Mouse (Mus musculus) heart, embryonic 11.5 days (tissue): ENCODE measurements around the gene Speer4d. TPM values are rescaled to one million over a fixed set of nuclear protein-coding genes. Genes with fewer than 3 reads are reported as not detected.
"Not testable (repeated sequence)": the region's sequence is repeated elsewhere in the genome, so short reads cannot be mapped to it uniquely, and the experiment has no call there.

Source experiments
- ATAC-seq: fragments of 200-750 bp; cut with Nextera tagmentation; replicated peaks from 2 replicates; pipeline ENCODE4 v1.8.0; 2017; ENCODE audit warnings: moderate library complexity; ENCODE audit not compliant: insufficient number of reproducible peaks, low FRiP score, low TSS enrichment
- H3K27ac ChIP-seq: fragments of 300-500 bp; sonication (generic); 2 replicates; pipeline ENCODE4 v1.5.1; 2014; ENCODE audit warnings: mild to moderate bottlenecking, low read depth, low read length
- H3K27me3 ChIP-seq: fragments of 300-500 bp; sonication (generic); 2 replicates; pipeline ENCODE4 v1.6.1; 2014; ENCODE audit warnings: mild to moderate bottlenecking, low read length, mixed read lengths; ENCODE audit not compliant: control insufficient read depth, insufficient read depth
- H3K36me3 ChIP-seq: fragments of 300-500 bp; sonication (generic); 2 replicates; pipeline ENCODE4 v1.6.1; 2014; ENCODE audit warnings: mild to moderate bottlenecking, low read length, moderate library complexity, mixed read lengths; ENCODE audit not compliant: control insufficient read depth, insufficient read depth
- H3K4me1 ChIP-seq: fragments of 300-500 bp; sonication (generic); 2 replicates; pipeline ENCODE4 v1.6.1; 2014; ENCODE audit warnings: low read length; ENCODE audit not compliant: control insufficient read depth, insufficient read depth
- H3K4me2 ChIP-seq: fragments of 300-500 bp; sonication (generic); 2 replicates; pipeline ENCODE4 v1.6.1; 2014; ENCODE audit warnings: mild to moderate bottlenecking, moderate library complexity
- H3K4me3 ChIP-seq: fragments of 300-500 bp; sonication (generic); 2 replicates; pipeline ENCODE4 v1.5.1; 2014; ENCODE audit warnings: low read depth, low read length
- H3K9ac ChIP-seq: fragments of 300-500 bp; sonication (generic); 2 replicates; pipeline ENCODE4 v1.6.1; 2014; ENCODE audit warnings: mild to moderate bottlenecking, low read depth, low read length, moderate library complexity
- H3K9me3 ChIP-seq: fragments of 300-500 bp; sonication (generic); replicated peaks from 2 replicates; pipeline ENCODE4 v1.6.1; 2016; ENCODE audit warnings: low read length; ENCODE audit not compliant: control insufficient read depth
- WGBS: fragments of 180-500 bp; shearing (Covaris S2); extraction: QIAGEN DNeasy Blood & Tissue Kit; methylation state at CpG from one replicate; pipeline ENCODE4 v1.1.7; 2014; ENCODE audit not compliant: insufficient replicate concordance; 5-methylcytosine and 5-hydroxymethylcytosine counted together
- polyA plus RNA-seq: library from polyadenylated mRNA; unstranded; fragments of >200 nt; fragmentation: Nextera tagmentation; extraction: Ambion mirVana; gene quantifications from 2 replicates; pipeline ENCODE4 v1.2.1, GENCODE M21; 2014

Gene Speer4d
- not detected in 2 replicates for polyA plus RNA-seq

- WGBS: 47% methylated on average over 1 of the region's 1 CpGs
- H3K9ac ChIP-seq: not testable (repeated sequence)
These were observed at the start of gene Speer4d for GRCm38 (mm10) chr5:15618764-15619163. Speer4d (plus strand) TSS chr5:15619064.

GRCm38 (mm10) chr5:15573735-15574134 is 45.1 kb upstream of the Speer4d start:
- H3K4me2 ChIP-seq, H3K9me3 ChIP-seq, H3K36me3 ChIP-seq, H3K4me3 ChIP-seq, H3K9ac ChIP-seq, H3K4me1 ChIP-seq, ATAC-seq, H3K27ac ChIP-seq, H3K27me3 ChIP-seq: not testable (repeated sequence)

More at GRCm38 (mm10) chr5:15618764-15619163, at the start of gene Speer4d:
- ATAC-seq, H3K4me2 ChIP-seq, H3K4me1 ChIP-seq, H3K36me3 ChIP-seq, H3K27me3 ChIP-seq, H3K4me3 ChIP-seq, H3K9me3 ChIP-seq, H3K27ac ChIP-seq: not testable (repeated sequence)

- H3K9ac ChIP-seq, H3K4me2 ChIP-seq, H3K27me3 ChIP-seq, H3K4me1 ChIP-seq, H3K9me3 ChIP-seq, H3K27ac ChIP-seq, H3K4me3 ChIP-seq, ATAC-seq, H3K36me3 ChIP-seq: not testable (repeated sequence)
- WGBS: no CpG with 5 or more reads among the region's 1 CpGs
These were observed 41.8 kb upstream of the Speer4d start, which contains the start of gene Gm21083 for GRCm38 (mm10) chr5:15577033-15577432. Gm21083 (plus strand) TSS chr5:15577333.

GRCm38 (mm10) chr5:15586351-15586750 is 32.5 kb upstream of the Speer4d start:
- H3K4me1 ChIP-seq, H3K27ac ChIP-seq, ATAC-seq, H3K4me2 ChIP-seq, H3K9ac ChIP-seq, H3K27me3 ChIP-seq, H3K9me3 ChIP-seq, H3K36me3 ChIP-seq, H3K4me3 ChIP-seq: not testable (repeated sequence)

- H3K27me3 ChIP-seq, H3K4me1 ChIP-seq, ATAC-seq, H3K9ac ChIP-seq, H3K4me3 ChIP-seq, H3K4me2 ChIP-seq, H3K27ac ChIP-seq, H3K36me3 ChIP-seq, H3K9me3 ChIP-seq: not testable (repeated sequence)
- 28% methylated on average over 6 of the region's 6 CpGs for WGBS
These were observed 30.6 kb upstream of the Speer4d start for GRCm38 (mm10) chr5:15588291-15588690.

GRCm38 (mm10) chr5:15590635-15591034 is 28.2 kb upstream of the Speer4d start:
- WGBS: 51% methylated on average over 5 of the region's 5 CpGs
- H3K27ac ChIP-seq, H3K36me3 ChIP-seq, H3K4me2 ChIP-seq, H3K9me3 ChIP-seq, H3K4me1 ChIP-seq, H3K4me3 ChIP-seq, H3K27me3 ChIP-seq, H3K9ac ChIP-seq: not testable (repeated sequence)
- peak; percentile 75; the same call in 1 of the 2 replicates for ATAC-seq

- H3K27me3 ChIP-seq, H3K9ac ChIP-seq, H3K4me3 ChIP-seq, H3K36me3 ChIP-seq, H3K4me1 ChIP-seq, H3K4me2 ChIP-seq, H3K9me3 ChIP-seq, H3K27ac ChIP-seq: not testable (repeated sequence)
- WGBS: 63% methylated on average over 2 of the region's 2 CpGs
- peak; percentile 76 for ATAC-seq
These were observed 27.3 kb upstream of the Speer4d start for GRCm38 (mm10) chr5:15591577-15591976.

- not testable (repeated sequence) for H3K27me3 ChIP-seq, ATAC-seq, H3K4me3 ChIP-seq, H3K4me2 ChIP-seq, H3K9ac ChIP-seq, H3K27ac ChIP-seq, H3K36me3 ChIP-seq, H3K9me3 ChIP-seq, H3K4me1 ChIP-seq
These were observed 20.0 kb upstream of the Speer4d start for GRCm38 (mm10) chr5:15598831-15599230.

- not testable (repeated sequence) for H3K4me2 ChIP-seq, H3K4me3 ChIP-seq, H3K27ac ChIP-seq, H3K27me3 ChIP-seq, ATAC-seq, H3K9me3 ChIP-seq, H3K9ac ChIP-seq, H3K4me1 ChIP-seq, H3K36me3 ChIP-seq
- WGBS: 36% methylated on average over 4 of the region's 4 CpGs
These were observed 18.5 kb upstream of the Speer4d start for GRCm38 (mm10) chr5:15600342-15600741.
